Mouse (Mus musculus) C2C12 (cell line): ENCODE measurements around the gene Olfr5. TPM values are rescaled to one million over a fixed set of nuclear protein-coding genes. Genes with fewer than 3 reads are reported as not detected.

Experiments used
- H3K27me3 ChIP-seq: one replicate; pipeline ENCODE4 v1.6.1; 2011; ENCODE audit not compliant: control insufficient read depth, insufficient read depth, insufficient read length
- H3K36me3 ChIP-seq: one replicate; pipeline ENCODE4 v1.6.1; 2011; ENCODE audit not compliant: control insufficient read depth, insufficient read depth
- H3K4me3 ChIP-seq: one replicate; pipeline ENCODE4 v1.5.1; 2011; ENCODE audit warnings: mild to moderate bottlenecking, control low read depth; ENCODE audit not compliant: poor library complexity, insufficient read depth, severe bottlenecking
- H3K79me2 ChIP-seq: one replicate; pipeline ENCODE4 v1.6.1; 2011; ENCODE audit not compliant: control insufficient read depth, insufficient read depth
- H3K79me3 ChIP-seq: one replicate; pipeline ENCODE4 v1.6.1; 2011; ENCODE audit warnings: low read depth, control low read depth
- H3ac ChIP-seq: one replicate; pipeline ENCODE3; 2011; ENCODE audit warnings: low read depth; ENCODE audit not compliant: control insufficient read depth, insufficient read length
- CEBPB ChIP-seq: IDR thresholded peaks from one replicate; pipeline ENCODE4 v1.6.1; 2011; ENCODE audit warnings: low read depth, mild to moderate bottlenecking, control low read depth, moderate library complexity
- CTCF ChIP-seq: IDR thresholded peaks from one replicate; pipeline ENCODE4 v1.5.1; 2011; ENCODE audit not compliant: control insufficient read depth, insufficient read depth, insufficient read length
- FOSL1 ChIP-seq: IDR thresholded peaks from one replicate; pipeline ENCODE4 v1.8.0; 2011; ENCODE audit warnings: mild to moderate bottlenecking, low read length; ENCODE audit not compliant: poor library complexity, insufficient read depth, severe bottlenecking
- MAX ChIP-seq: IDR thresholded peaks from one replicate; pipeline ENCODE4 v1.6.1; 2011; ENCODE audit warnings: mild to moderate bottlenecking, control low read depth
- MYOD1 ChIP-seq: IDR thresholded peaks from one replicate; pipeline ENCODE4 v1.6.1; 2011; ENCODE audit warnings: low read depth; ENCODE audit not compliant: control insufficient read depth, insufficient read length
- MYOG ChIP-seq: IDR thresholded peaks from one replicate; pipeline ENCODE4 v1.6.1; 2011; ENCODE audit not compliant: control insufficient read depth, insufficient read length; ENCODE audit errors: extremely low read depth
- USF1 ChIP-seq: IDR thresholded peaks from one replicate; pipeline ENCODE4 v1.6.1; 2011; ENCODE audit warnings: low read depth, mild to moderate bottlenecking, control low read depth, moderate library complexity
- polyA plus RNA-seq: library from polyadenylated mRNA; unstranded; fragments of >200 nt; fragmentation: generic; extraction: Trizol; gene quantifications from one replicate; pipeline ENCODE4 v1.2.1, GENCODE M21; 2012; ENCODE audit warnings: missing spikeins

The Olfr5 gene
- polyA plus RNA-seq, 1 experiment: not detected

DNA sequence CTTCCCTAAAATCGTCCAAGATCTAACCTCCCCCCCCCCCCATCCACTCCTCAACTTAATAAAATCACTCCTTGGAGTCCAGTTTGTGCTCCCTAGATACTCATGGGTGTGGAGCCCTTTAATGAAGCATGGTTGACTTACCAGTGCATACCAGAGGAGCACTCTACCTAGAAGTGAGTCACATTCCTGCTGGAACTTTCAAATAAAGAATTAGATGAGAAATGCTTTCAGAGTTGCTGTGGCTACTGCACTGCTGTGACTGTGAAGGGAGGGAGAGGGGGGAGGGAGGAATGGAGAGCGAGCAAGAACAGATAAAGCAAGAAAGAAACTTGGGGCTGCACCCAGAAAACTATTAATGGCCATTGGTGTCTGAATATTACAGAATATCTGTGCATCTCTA, 45.6 kb downstream of the Olfr5 start:
- Histone ChIP-seq H3K79me2 (no peaks in the 10 kb centered on the region), H3K4me3 (no peak overlapping the region), H3K27me3 (no peaks in the 10 kb centered on the region), H3K36me3 (no peaks in the 10 kb centered on the region), H3K79me3 (no peaks in the 10 kb centered on the region), H3ac (no peak overlapping the region)
- no peak for TF ChIP-seq CTCF
- no peak for TF ChIP-seq USF1
- no peak for TF ChIP-seq MAX

GRCm38 (mm10) chr7:6438388-6438787, 48.4 kb downstream of the Olfr5 start, which contains the start of gene Olfr1344:
TSS of gene Olfr1344 (plus strand) at chr7:6438688.
- Histone ChIP-seq H3K27me3 (no peaks in the 10 kb centered on the region), H3K79me2 (no peaks in the 10 kb centered on the region), H3K36me3 (no peaks in the 10 kb centered on the region), H3K79me3 (no peaks in the 10 kb centered on the region), H3K4me3 (no peak within 1 kb of the TSS), H3ac (no peak within 1 kb of the TSS)
- no peak for TF ChIP-seq MYOG
- TF ChIP-seq FOSL1: no peak
- no peak for TF ChIP-seq MAX

GRCm38 (mm10) chr7:6430342-6430741, 56.4 kb downstream of the Olfr5 start:
- H3K36me3 ChIP-seq: no peaks in the 10 kb centered on the region
- no peaks in the 10 kb centered on the region for H3K79me3 ChIP-seq
- TF ChIP-seq MYOD1: no peak
- no peak for TF ChIP-seq MAX
- TF ChIP-seq CEBPB: no peak
- H3K27me3 ChIP-seq: no peaks in the 10 kb centered on the region
- no peak overlapping the region for H3K4me3 ChIP-seq
- no peak overlapping the region for H3ac ChIP-seq
- H3K79me2 ChIP-seq: no peaks in the 10 kb centered on the region

- Histone ChIP-seq H3K36me3 (no peaks in the 10 kb centered on the region), H3K4me3 (no peak overlapping the region)
Observed at GRCm38 (mm10) chr7:6429381-6429780, 57.4 kb downstream of the Olfr5 start.

More at GRCm38 (mm10) chr7:6429381-6429780, 57.4 kb downstream of the Olfr5 start:
- H3K79me3 ChIP-seq: no peaks in the 10 kb centered on the region
- no peak for TF ChIP-seq CTCF
- no peak for TF ChIP-seq CEBPB
- no peak for TF ChIP-seq MYOG
- no peak for TF ChIP-seq MAX
- no peak for TF ChIP-seq USF1
- no peak for TF ChIP-seq FOSL1
- no peak for TF ChIP-seq MYOD1
- no peak overlapping the region for H3ac ChIP-seq
- H3K79me2 ChIP-seq: no peaks in the 10 kb centered on the region
- H3K27me3 ChIP-seq: no peaks in the 10 kb centered on the region

Other genes with a start within 250 kb of the Olfr5 start
- gene Epp13, start 234.2 kb downstream of the Olfr5 start, polyA plus RNA-seq: not detected
- gene Zfp667, start 200.4 kb downstream of the Olfr5 start, polyA plus RNA-seq: 1.4 TPM
- 0.18 TPM for gene Zfp583, start 155.7 kb downstream of the Olfr5 start, polyA plus RNA-seq
- gene Gm3854, start 143.2 kb downstream of the Olfr5 start, polyA plus RNA-seq: 0.01 TPM
- 0.34 TPM for gene Zfp78, start 123.7 kb downstream of the Olfr5 start, polyA plus RNA-seq
- gene Zfp28, start 103.6 kb downstream of the Olfr5 start, polyA plus RNA-seq: 2.7 TPM
- gene Smim17, start 88.2 kb downstream of the Olfr5 start, polyA plus RNA-seq: 0.06 TPM
- not detected for gene Gm20715, start 76.7 kb downstream of the Olfr5 start, polyA plus RNA-seq
- gene Olfr1344, start 48.3 kb downstream of the Olfr5 start, polyA plus RNA-seq: not detected
- gene Olfr1336, start 30.8 kb downstream of the Olfr5 start, polyA plus RNA-seq: not detected
- 0.01 TPM for gene Olfr1346, start 19.8 kb downstream of the Olfr5 start, polyA plus RNA-seq
- gene Olfr1347, start 12.8 kb upstream of the Olfr5 start, polyA plus RNA-seq: not detected
- gene Olfr1348, start 21.8 kb upstream of the Olfr5 start, polyA plus RNA-seq: not detected
- gene Olfr1349, start 36.0 kb upstream of the Olfr5 start, polyA plus RNA-seq: not detected
- gene Olfr1350, start 77.9 kb upstream of the Olfr5 start, polyA plus RNA-seq: not detected
- 1.2 TPM for gene Zim1, start 209.5 kb upstream of the Olfr5 start, polyA plus RNA-seq
- gene Peg3, start 243.5 kb upstream of the Olfr5 start, polyA plus RNA-seq: 53.8 TPM
- gene Usp29, start 243.6 kb upstream of the Olfr5 start, polyA plus RNA-seq: 3.4 TPM